ENCODE assay signal across 14 mouse cellular contexts in the genomic region with DNA sequence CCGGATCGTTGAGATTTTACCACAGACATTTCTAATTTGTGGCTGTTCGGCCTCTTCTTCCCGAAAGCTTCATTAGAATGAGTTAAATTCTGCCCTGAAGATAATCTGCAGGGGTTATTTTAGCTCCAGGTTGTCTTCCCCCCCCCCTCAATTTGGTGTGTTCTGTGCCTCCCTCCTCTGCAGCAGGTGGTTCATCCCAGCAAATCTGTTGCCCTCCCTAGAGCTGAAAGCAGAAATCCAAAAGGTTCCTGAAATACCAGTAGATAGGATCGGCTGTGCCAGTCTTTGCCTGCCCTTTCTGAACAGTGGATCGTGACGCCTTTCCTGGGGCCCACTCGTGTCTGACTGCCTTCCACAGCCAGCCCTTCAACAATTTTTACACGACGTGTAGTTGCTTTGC.
"Had no signal": no experiment of that assay in that cellular context is flagged by ENCODE, and none has a peak within 500 bp of the region (broad histone marks: within the 10 kb centered on the region; RNA-seq: fewer than 3 reads in every experiment).

No protein-coding gene starts in this region.

- H3K27ac ChIP-seq: kidney, embryonic 15.5 days; limb, embryonic 13.5 days; liver, embryonic 15.5 days; midbrain, embryonic 15.5 days; stomach, postnatal 0 days had no signal

- H3K36me3 ChIP-seq: liver, embryonic 15.5 days; midbrain, embryonic 15.5 days had no signal

- DNase-seq: kidney, adult 2 months; kidney, postnatal 14 days; left cerebral cortex, postnatal 4 days; lung, adult 2 months; lung, postnatal 36 days; retina, postnatal 1 day; right cerebral cortex, postnatal 14 days had no signal

- H3K9ac ChIP-seq: limb, embryonic 13.5 days; liver, embryonic 15.5 days; midbrain, embryonic 15.5 days had no signal

- ATAC-seq: intestine, embryonic 16.5 days; lung, postnatal 0 days; midbrain, embryonic 15.5 days had no signal

- H3K9me3 ChIP-seq: kidney, embryonic 15.5 days; limb, embryonic 13.5 days; liver, embryonic 15.5 days; midbrain, embryonic 15.5 days had no signal

- H3K4me3 ChIP-seq: liver, embryonic 15.5 days had no signal
